Mouse (Mus musculus): Measurements from ENCODE around the gene Cdk14. TPM values are rescaled to one million over a fixed set of nuclear protein-coding genes. Genes with fewer than 3 reads are reported as not detected.

Gene Cdk14
- polyA plus RNA-seq, 1 experiment from 2014 or later = 16.1 TPM

- H3K4me3 ChIP-seq = no peak overlapping the region
- no peaks in the 10 kb centered on the region for H3K9me3 ChIP-seq (replicated peaks)
- no peak overlapping the region for H3K27ac ChIP-seq
- no peaks in the 10 kb centered on the region for H3K36me3 ChIP-seq
- no peak for DNase-seq (ENCODE audit: low spot score)
- peaks cover 4% of the 10 kb centered on the region; the same call in 1 of the 2 replicates for H3K4me1 ChIP-seq
- no peaks in the 10 kb centered on the region for H3K27me3 ChIP-seq (ENCODE audit: low read depth, poor library complexity, severe bottlenecking)
Measured at GRCm38 (mm10) chr5:5296773-5297172, 123.3 kb downstream of the Cdk14 start.

- Histone ChIP-seq H3K9me3 (replicated peaks) (no peaks in the 10 kb centered on the region), H3K4me3 (no peak overlapping the region), H3K27me3 (ENCODE audit: low read depth, poor library complexity, severe bottlenecking) (no peaks in the 10 kb centered on the region), H3K27ac (no peak overlapping the region), H3K4me1 (peaks cover 9% of the 10 kb centered on the region; the same call in 1 of the 2 replicates), H3K36me3 (no peaks in the 10 kb centered on the region)
- 96% methylated on average over 8 of the region's 8 CpGs for WGBS
- DNase-seq (ENCODE audit: low spot score) = no peak
Measured at GRCm38 (mm10) chr5:5292830-5293542, 127.1 kb downstream of the Cdk14 start.

DNA sequence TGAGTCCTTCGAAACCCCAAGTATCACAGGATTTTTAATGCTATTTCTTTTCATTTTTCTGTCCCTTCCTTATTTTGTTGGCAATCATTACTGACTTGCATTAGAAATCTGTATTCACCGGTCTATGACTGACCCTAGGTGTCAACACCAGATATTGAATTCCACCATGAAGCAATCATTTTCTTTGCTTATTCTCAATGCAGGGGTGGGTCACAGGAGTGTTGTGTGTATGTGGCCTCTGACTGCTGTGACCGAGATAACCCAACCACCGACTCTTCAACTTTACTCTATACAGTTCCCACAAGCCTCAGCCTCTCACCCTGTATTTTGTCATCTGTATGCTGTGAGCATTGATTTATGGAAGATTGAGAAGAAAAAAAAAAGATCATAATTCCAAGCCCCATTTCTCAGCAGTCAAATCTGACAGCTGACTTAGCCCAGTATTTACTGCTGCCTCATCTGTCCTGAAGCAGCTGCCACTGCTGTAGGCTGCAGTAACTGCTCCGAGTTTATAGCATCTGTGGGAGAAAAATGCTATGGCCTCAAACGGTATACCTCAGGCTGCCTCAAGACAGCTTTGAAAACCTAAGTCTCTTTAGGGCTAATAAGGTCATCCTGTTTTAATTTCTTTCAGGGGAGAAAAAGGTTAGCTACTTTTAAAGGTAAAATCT is 128.7 kb downstream of the Cdk14 start:
- H3K9me3 ChIP-seq (replicated peaks) = no peaks in the 10 kb centered on the region
- H3K27me3 ChIP-seq (ENCODE audit: low read depth, poor library complexity, severe bottlenecking) = no peaks in the 10 kb centered on the region
- no peak overlapping the region for H3K4me3 ChIP-seq
- WGBS = 77% methylated on average over 6 of the region's 6 CpGs
- no peaks in the 10 kb centered on the region for H3K36me3 ChIP-seq
- no peak for DNase-seq (ENCODE audit: low spot score)
- peaks cover 9% of the 10 kb centered on the region; the same call in 1 of the 2 replicates for H3K4me1 ChIP-seq
- no peak overlapping the region for H3K27ac ChIP-seq

- no peak for DNase-seq (ENCODE audit: low spot score)
- no peak overlapping the region for H3K4me3 ChIP-seq
- peaks cover 9% of the 10 kb centered on the region; the same call in 1 of the 2 replicates for H3K4me1 ChIP-seq
- no peaks in the 10 kb centered on the region for H3K36me3 ChIP-seq
- H3K27me3 ChIP-seq (ENCODE audit: low read depth, poor library complexity, severe bottlenecking) = no peaks in the 10 kb centered on the region
- H3K27ac ChIP-seq = no peak overlapping the region
- H3K9me3 ChIP-seq (replicated peaks) = no peaks in the 10 kb centered on the region
- 80% methylated on average over 4 of the region's 4 CpGs for WGBS
Measured at GRCm38 (mm10) chr5:5290714-5291113, 129.4 kb downstream of the Cdk14 start.

DNA sequence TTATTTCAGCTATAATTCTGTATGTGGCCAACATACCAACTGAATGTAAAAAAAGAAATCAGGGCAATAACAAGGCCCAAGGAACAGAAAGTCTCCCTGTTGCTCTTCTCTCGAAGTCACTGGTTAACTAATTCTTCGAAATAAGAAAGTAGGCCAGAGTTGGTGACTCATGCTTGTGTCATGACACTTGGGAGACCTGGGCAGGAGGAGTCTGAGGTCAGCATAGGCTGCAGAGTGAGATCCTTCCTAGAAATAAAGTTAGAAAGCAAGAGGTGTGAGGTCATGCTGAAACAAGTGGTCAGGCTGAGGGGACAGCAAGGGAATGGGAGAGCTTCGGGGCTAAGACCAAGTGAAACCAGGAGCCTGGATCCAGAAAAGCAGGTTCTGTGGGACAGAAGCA is 134.2 kb downstream of the Cdk14 start:
- no peak overlapping the region for H3K4me3 ChIP-seq
- no peaks in the 10 kb centered on the region for H3K36me3 ChIP-seq
- H3K27ac ChIP-seq = no peak overlapping the region
- 81% methylated on average over 3 of the region's 3 CpGs for WGBS
- no peaks in the 10 kb centered on the region for H3K9me3 ChIP-seq (replicated peaks)
- no peak for DNase-seq (ENCODE audit: low spot score)
- peaks cover 8% of the 10 kb centered on the region; the same call in 1 of the 2 replicates for H3K4me1 ChIP-seq
- no peaks in the 10 kb centered on the region for H3K27me3 ChIP-seq (ENCODE audit: low read depth, poor library complexity, severe bottlenecking)

DNA sequence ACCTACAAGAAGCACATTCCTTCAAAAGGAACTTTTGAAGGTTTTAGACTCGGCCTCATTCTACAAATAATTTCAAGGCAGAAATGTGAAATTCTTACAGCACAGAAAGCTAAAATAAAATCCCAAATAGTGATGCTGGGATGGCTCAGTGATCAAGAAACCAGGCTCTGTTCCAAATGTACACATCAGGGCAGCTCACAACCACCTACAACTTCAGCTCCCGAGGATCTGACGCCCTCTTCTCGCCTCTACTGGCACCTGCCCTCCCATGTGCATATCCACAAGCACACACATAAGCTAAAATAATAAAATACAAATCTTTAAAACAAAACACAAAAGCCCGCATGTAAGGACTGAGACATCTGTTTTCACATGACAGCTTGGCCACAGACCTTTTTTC is 135.6 kb downstream of the Cdk14 start:
- Histone ChIP-seq H3K27me3 (ENCODE audit: low read depth, poor library complexity, severe bottlenecking) (no peaks in the 10 kb centered on the region), H3K9me3 (replicated peaks) (no peaks in the 10 kb centered on the region), H3K4me3 (no peak overlapping the region), H3K36me3 (no peaks in the 10 kb centered on the region), H3K27ac (no peak overlapping the region), H3K4me1 (0 out of 2 replicates have a peak, but pooled peaks cover 3% of the 10 kb centered on the region)
- DNase-seq (ENCODE audit: low spot score) = no peak
- WGBS = 86% methylated on average over 5 of the region's 5 CpGs

GRCm38 (mm10) chr5:5283756-5284430 is 136.2 kb downstream of the Cdk14 start:
- no peaks in the 10 kb centered on the region for H3K27me3 ChIP-seq (ENCODE audit: low read depth, poor library complexity, severe bottlenecking)
- no peaks in the 10 kb centered on the region for H3K9me3 ChIP-seq (replicated peaks)
- 0 out of 2 replicates have a peak, but pooled peaks cover 3% of the 10 kb centered on the region for H3K4me1 ChIP-seq
- 84% methylated on average over 6 of the region's 6 CpGs for WGBS
- no peak overlapping the region for H3K4me3 ChIP-seq
- no peak for DNase-seq (ENCODE audit: low spot score)
- no peak overlapping the region for H3K27ac ChIP-seq
- no peaks in the 10 kb centered on the region for H3K36me3 ChIP-seq

DNA sequence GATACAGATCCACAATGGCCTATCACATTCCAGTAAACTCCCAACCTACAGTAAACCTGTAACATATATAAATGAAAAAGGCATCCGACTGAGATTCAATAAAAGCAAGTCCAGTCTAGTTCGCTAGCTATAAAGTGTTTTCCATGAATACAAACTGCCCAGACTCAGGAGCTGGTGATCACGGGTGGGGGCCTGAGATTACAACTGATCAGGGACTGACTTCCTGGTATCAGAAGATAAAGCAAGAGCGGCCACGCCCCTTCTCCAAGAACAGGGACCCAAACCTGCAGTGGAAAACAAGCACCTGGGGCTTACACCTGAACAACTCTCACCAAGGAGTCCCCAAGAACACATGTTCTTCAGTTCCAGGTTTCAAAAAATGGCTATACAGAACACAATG is 137.7 kb downstream of the Cdk14 start:
- Histone ChIP-seq H3K27me3 (ENCODE audit: low read depth, poor library complexity, severe bottlenecking) (no peaks in the 10 kb centered on the region), H3K4me3 (no peak overlapping the region), H3K4me1 (0 out of 2 replicates have a peak, but pooled peaks cover 3% of the 10 kb centered on the region), H3K9me3 (replicated peaks) (no peaks in the 10 kb centered on the region), H3K27ac (no peak overlapping the region), H3K36me3 (no peaks in the 10 kb centered on the region)
- no peak for DNase-seq (ENCODE audit: low spot score)
- WGBS = 90% methylated on average over 5 of the region's 5 CpGs

DNA sequence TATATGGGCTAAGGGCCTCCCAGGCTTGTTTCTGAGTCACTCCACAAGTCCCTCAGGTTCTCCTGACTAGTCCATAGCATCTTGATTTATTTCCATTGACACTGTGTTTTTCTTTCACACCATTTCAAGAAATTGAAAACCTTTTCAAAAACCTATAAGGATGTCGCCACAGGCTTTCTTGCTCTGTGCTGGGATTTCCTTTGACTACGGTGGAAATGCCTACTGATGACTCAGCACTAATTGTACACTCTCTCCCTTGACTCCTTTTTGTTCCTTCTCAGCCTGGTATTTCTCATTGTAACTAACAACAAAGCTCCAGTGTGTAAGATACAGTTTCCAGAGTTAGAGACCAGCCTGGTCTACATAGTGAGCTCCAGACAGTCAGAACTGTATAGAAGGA is 144.8 kb downstream of the Cdk14 start:
- WGBS = 84% methylated on average over 2 of the region's 2 CpGs

GRCm38 (mm10) chr5:5274318-5274717 is 145.8 kb downstream of the Cdk14 start:
- Histone ChIP-seq H3K27me3 (ENCODE audit: low read depth, poor library complexity, severe bottlenecking) (no peaks in the 10 kb centered on the region), H3K36me3 (no peaks in the 10 kb centered on the region), H3K4me3 (no peak overlapping the region), H3K4me1 (no peaks in the 10 kb centered on the region), H3K9me3 (replicated peaks) (no peaks in the 10 kb centered on the region), H3K27ac (no peak overlapping the region)
- DNase-seq (ENCODE audit: low spot score) = no peak
- WGBS = 70% methylated on average over 6 of the region's 6 CpGs

More for the DNA sequence above, 144.8 kb downstream of the Cdk14 start:
- DNase-seq (ENCODE audit: low spot score) = no peak
- Histone ChIP-seq H3K9me3 (replicated peaks) (no peaks in the 10 kb centered on the region), H3K36me3 (no peaks in the 10 kb centered on the region), H3K27me3 (ENCODE audit: low read depth, poor library complexity, severe bottlenecking) (no peaks in the 10 kb centered on the region), H3K4me1 (no peaks in the 10 kb centered on the region), H3K4me3 (no peak overlapping the region), H3K27ac (no peak overlapping the region)

- no peak overlapping the region for H3K4me3 ChIP-seq
- no peaks in the 10 kb centered on the region for H3K9me3 ChIP-seq (replicated peaks)
- DNase-seq (ENCODE audit: low spot score) = no peak
- H3K4me1 ChIP-seq = 0 out of 2 replicates have a peak, but pooled peaks cover 2% of the 10 kb centered on the region
- H3K27me3 ChIP-seq (ENCODE audit: low read depth, poor library complexity, severe bottlenecking) = no peaks in the 10 kb centered on the region
- 87% methylated on average over 3 of the region's 3 CpGs for WGBS
- no peak overlapping the region for H3K27ac ChIP-seq
- no peaks in the 10 kb centered on the region for H3K36me3 ChIP-seq
Measured at GRCm38 (mm10) chr5:5266787-5267126, 153.4 kb downstream of the Cdk14 start.

- DNase-seq (ENCODE audit: low spot score) = no peak
- no peak overlapping the region for H3K4me3 ChIP-seq
- H3K36me3 ChIP-seq = no peaks in the 10 kb centered on the region
- 0 out of 2 replicates have a peak, but pooled peaks cover 7% of the 10 kb centered on the region for H3K4me1 ChIP-seq
- H3K27me3 ChIP-seq (ENCODE audit: low read depth, poor library complexity, severe bottlenecking) = no peaks in the 10 kb centered on the region
- 51% methylated on average over 10 of the region's 10 CpGs for WGBS
- no peaks in the 10 kb centered on the region for H3K9me3 ChIP-seq (replicated peaks)
- no peak overlapping the region for H3K27ac ChIP-seq
Measured at GRCm38 (mm10) chr5:5265861-5266786, 154.0 kb downstream of the Cdk14 start.
